Mouse (Mus musculus): Measurements from ENCODE around the gene Als2. TPM values are rescaled to one million over a fixed set of nuclear protein-coding genes. Genes with fewer than 3 reads are reported as not detected.

Als2 gene
- total and polyA plus RNA-seq, 3 experiments, result 13.4 to 41.0 (median 25.0) TPM

- dilution Hi-C loops (cut with MboI; ENCODE audit: extremely low pct_ligation_motif_present, extremely low pct_unique_long_range_greater_than_20kb, low sequenced_read_pairs), result no loop called here
- no peak overlapping the region for H3K27ac ChIP-seq (ENCODE audit: insufficient read depth, low read depth)
Measured at GRCm38 (mm10) chr1:59160871-59161270, 76.2 kb downstream of the Als2 start.

GRCm38 (mm10) chr1:59159136-59159535 lies 77.9 kb downstream of the Als2 start:
- Histone ChIP-seq H3K79me2 (replicated peaks; ENCODE audit: control insufficient read depth, extremely low read depth, insufficient read depth, poor library complexity, severe bottlenecking) (no peaks in the 10 kb centered on the region), H3K27me3 (replicated peaks) (no peaks in the 10 kb centered on the region), H3K4me1 (ENCODE audit: control insufficient read depth in 1 of 2, insufficient read depth in 2 of 2) (peaks cover 3 to 23% of the 10 kb centered on the region in 2 experiments; a peak in 3 of 4 replicates), H3K9me3 (replicated peaks; ENCODE audit: low read length) (no peaks in the 10 kb centered on the region), H3K4me3 (replicated peaks in 1 of 3; ENCODE audit: low read depth in 2 of 3, low read length in 2 of 3, poor library complexity in 1 of 3) (no peak overlapping the region), H3K9ac (ENCODE audit: insufficient read depth, low read depth) (no peak overlapping the region), H3K27ac (ENCODE audit: insufficient read depth, low read depth) (no peak overlapping the region), H3K4me2 (ENCODE audit: insufficient read depth, low read depth, poor library complexity, severe bottlenecking) (no peak overlapping the region), H3K36me3 (replicated peaks in 1 of 2; ENCODE audit: control insufficient read depth in 1 of 2, insufficient read depth in 1 of 2, low read length in 1 of 2) (peaks cover 10 to 32% of the 10 kb centered on the region in 2 experiments)
- no peak for DNase-seq (ENCODE audit: extremely low read depth)
- dilution Hi-C loops (cut with MboI; ENCODE audit: extremely low pct_ligation_motif_present, extremely low pct_unique_long_range_greater_than_20kb, low sequenced_read_pairs), result no loop called here
- no peak for TF ChIP-seq ELF1 (IDR thresholded peaks at IDR 0.05; ENCODE audit: low read depth, low read length)
- TF ChIP-seq NRF1 (IDR thresholded peaks at IDR 0.05; ENCODE audit: low read depth, low read length), result no peak
- no peak for TF ChIP-seq ZMIZ1 (IDR thresholded peaks at IDR 0.05; ENCODE audit: low read depth, low read length)
- no peak for TF ChIP-seq MYC (IDR thresholded peaks at IDR 0.05; ENCODE audit: low read depth, low read length)
- TF ChIP-seq USF1 (IDR thresholded peaks at IDR 0.05; ENCODE audit: low read depth, low read length), result no peak
- no peak for TF ChIP-seq ZKSCAN1 (IDR thresholded peaks at IDR 0.05; ENCODE audit: borderline replicate concordance, low read depth, low read length)
- no peak for TF ChIP-seq NELFE (IDR thresholded peaks at IDR 0.05; ENCODE audit: low read depth, low read length)
- no peak for TF ChIP-seq ZNF384 (IDR thresholded peaks at IDR 0.05; ENCODE audit: low read depth, low read length)
- TF ChIP-seq EP300 (IDR thresholded peaks at IDR 0.05; ENCODE audit: low read length), result no peak
- no peak for TF ChIP-seq MAX (IDR thresholded peaks at IDR 0.05; ENCODE audit: low read length)
- no peak for TF ChIP-seq KAT2A (IDR thresholded peaks at IDR 0.05; ENCODE audit: insufficient replicate concordance, low read length)
- TF ChIP-seq TBP (conservative IDR thresholded peaks at IDR 0.05; ENCODE audit: low read depth, low read length), result no peak
- in situ Hi-C loops (cut with MboI; ENCODE audit: low pct_ligation_motif_present, low pct_unique_long_range_greater_than_20kb, low sequenced_read_pairs), result no loop called here

More at GRCm38 (mm10) chr1:59160871-59161270, 76.2 kb downstream of the Als2 start:
- no peak overlapping the region for H3K4me3 ChIP-seq (replicated peaks in 1 of 3; ENCODE audit: low read depth in 2 of 3, low read length in 2 of 3, poor library complexity in 1 of 3)
- in situ Hi-C loops (cut with MboI; ENCODE audit: low pct_ligation_motif_present, low pct_unique_long_range_greater_than_20kb, low sequenced_read_pairs), result no loop called here
- TF ChIP-seq SIN3A (IDR thresholded peaks at IDR 0.05; ENCODE audit: low read length) (no peak), ZKSCAN1 (IDR thresholded peaks at IDR 0.05; ENCODE audit: borderline replicate concordance, low read depth, low read length) (no peak), USF2 (conservative IDR thresholded peaks at IDR 0.05; ENCODE audit: low read depth, low read length) (no peak)
- H3K4me2 ChIP-seq (ENCODE audit: insufficient read depth, low read depth, poor library complexity, severe bottlenecking), result no peak overlapping the region
- H3K79me2 ChIP-seq (replicated peaks; ENCODE audit: control insufficient read depth, extremely low read depth, insufficient read depth, poor library complexity, severe bottlenecking), result no peaks in the 10 kb centered on the region
- H3K36me3 ChIP-seq (replicated peaks in 1 of 2; ENCODE audit: control insufficient read depth in 1 of 2, insufficient read depth in 1 of 2, low read length in 1 of 2), result peaks cover 17 to 48% of the 10 kb centered on the region in 2 experiments
- DNase-seq (ENCODE audit: extremely low read depth), result no peak
- peaks cover 3 to 28% of the 10 kb centered on the region in 2 experiments; a peak in 3 of 4 replicates for H3K4me1 ChIP-seq (ENCODE audit: control insufficient read depth in 1 of 2, insufficient read depth in 2 of 2)
- no peaks in the 10 kb centered on the region for H3K27me3 ChIP-seq (replicated peaks)
- no peaks in the 10 kb centered on the region for H3K9me3 ChIP-seq (replicated peaks; ENCODE audit: low read length)
- H3K9ac ChIP-seq (ENCODE audit: insufficient read depth, low read depth), result no peak overlapping the region

GRCm38 (mm10) chr1:59158498-59158897 lies 78.5 kb downstream of the Als2 start:
- Histone ChIP-seq H3K9me3 (replicated peaks; ENCODE audit: low read length) (no peaks in the 10 kb centered on the region), H3K79me2 (replicated peaks; ENCODE audit: control insufficient read depth, extremely low read depth, insufficient read depth, poor library complexity, severe bottlenecking) (no peaks in the 10 kb centered on the region), H3K27ac (ENCODE audit: insufficient read depth, low read depth) (no peak overlapping the region), H3K4me2 (ENCODE audit: insufficient read depth, low read depth, poor library complexity, severe bottlenecking) (no peak overlapping the region), H3K9ac (ENCODE audit: insufficient read depth, low read depth) (no peak overlapping the region), H3K36me3 (replicated peaks in 1 of 2; ENCODE audit: control insufficient read depth in 1 of 2, insufficient read depth in 1 of 2, low read length in 1 of 2) (peaks cover 7 to 26% of the 10 kb centered on the region in 2 experiments), H3K4me3 (replicated peaks in 1 of 3; ENCODE audit: low read depth in 2 of 3, low read length in 2 of 3, poor library complexity in 1 of 3) (no peak overlapping the region), H3K4me1 (ENCODE audit: control insufficient read depth in 1 of 2, insufficient read depth in 2 of 2) (peaks cover 3 to 17% of the 10 kb centered on the region in 2 experiments; a peak in 3 of 4 replicates), H3K27me3 (replicated peaks) (no peaks in the 10 kb centered on the region)
- DNase-seq (ENCODE audit: extremely low read depth), result no peak
- in situ Hi-C loops (cut with MboI; ENCODE audit: low pct_ligation_motif_present, low pct_unique_long_range_greater_than_20kb, low sequenced_read_pairs), result no loop called here
- dilution Hi-C loops (cut with MboI; ENCODE audit: extremely low pct_ligation_motif_present, extremely low pct_unique_long_range_greater_than_20kb, low sequenced_read_pairs), result no loop called here
- TF ChIP-seq CHD2 (IDR thresholded peaks at IDR 0.05; ENCODE audit: low read length), result no peak
- TF ChIP-seq MEF2A (IDR thresholded peaks at IDR 0.05; ENCODE audit: borderline replicate concordance, low read depth, low read length), result no peak
